Mouse (Mus musculus) forebrain, embryonic 14.5 days (tissue): Measurements from ENCODE around the gene Zim1. TPM values are rescaled to one million over a fixed set of nuclear protein-coding genes. Genes with fewer than 3 reads are reported as not detected.

Experiments
- ATAC-seq: fragments of 200-750 bp; cut with Nextera tagmentation; 2 replicates; pipeline ENCODE4 v1.8.0; 2017; ENCODE audit warnings: mild to moderate bottlenecking, moderate library complexity
- DNase-seq: peaks from one replicate; pipeline ENCODE4 v3.0.0-alpha.2; 2015; ENCODE audit warnings: low spot score
- H3K27ac ChIP-seq: fragments of 300-500 bp; sonication (generic); 2 replicates; pipeline ENCODE4 v1.5.1; 2014; ENCODE audit warnings: low read depth, mild to moderate bottlenecking, control low read depth, low read length, moderate library complexity
- H3K27me3 ChIP-seq: fragments of 300-500 bp; sonication (generic); replicated peaks from 2 replicates; pipeline ENCODE4 v1.6.1; 2014; ENCODE audit warnings: low read length, control low read depth, mixed read lengths; ENCODE audit not compliant: control insufficient read depth, insufficient read depth
- H3K36me3 ChIP-seq: fragments of 300-500 bp; sonication (generic); 2 replicates; pipeline ENCODE4 v1.6.1; 2014; ENCODE audit warnings: low read length, control low read depth; ENCODE audit not compliant: control insufficient read depth, insufficient read depth
- H3K4me1 ChIP-seq: fragments of 300-500 bp; sonication (generic); 2 replicates; pipeline ENCODE4 v1.6.1; 2014; ENCODE audit warnings: antibody characterized with exemption, low read length, control low read depth; ENCODE audit not compliant: control insufficient read depth, insufficient read depth
- H3K4me2 ChIP-seq: fragments of 300-500 bp; sonication (generic); 2 replicates; pipeline ENCODE4 v1.6.1; 2014; ENCODE audit warnings: mild to moderate bottlenecking, control low read depth, low read length
- H3K4me3 ChIP-seq: fragments of 300-500 bp; sonication (generic); 2 replicates; pipeline ENCODE4 v1.5.1; 2014; ENCODE audit warnings: low read depth, low read length, control low read depth
- H3K9ac ChIP-seq: fragments of 300-500 bp; sonication (generic); 2 replicates; pipeline ENCODE4 v1.6.1; 2014; ENCODE audit warnings: mild to moderate bottlenecking, low read length, control low read depth, moderate library complexity
- H3K9me3 ChIP-seq: fragments of 300-500 bp; sonication (generic); replicated peaks from 2 replicates; pipeline ENCODE4 v1.6.1; 2016; ENCODE audit warnings: low read length, control low read depth, mixed read lengths; ENCODE audit not compliant: control insufficient read depth
- WGBS: fragments of 180-500 bp; shearing (Covaris S2); extraction: QIAGEN DNeasy Blood & Tissue Kit; methylation state at CpG from one replicate; pipeline ENCODE4 v1.1.7; 2014; 5-methylcytosine and 5-hydroxymethylcytosine counted together
- polyA plus RNA-seq: library from polyadenylated mRNA; unstranded; fragments of >200 nt; fragmentation: Nextera tagmentation; extraction: Ambion mirVana; gene quantifications from 2 replicates; pipeline ENCODE4 v1.2.1, GENCODE M21; 2014

Zim1 gene
- polyA plus RNA-seq, 1 experiment from 2014 or later: 4.3 TPM

DNA sequence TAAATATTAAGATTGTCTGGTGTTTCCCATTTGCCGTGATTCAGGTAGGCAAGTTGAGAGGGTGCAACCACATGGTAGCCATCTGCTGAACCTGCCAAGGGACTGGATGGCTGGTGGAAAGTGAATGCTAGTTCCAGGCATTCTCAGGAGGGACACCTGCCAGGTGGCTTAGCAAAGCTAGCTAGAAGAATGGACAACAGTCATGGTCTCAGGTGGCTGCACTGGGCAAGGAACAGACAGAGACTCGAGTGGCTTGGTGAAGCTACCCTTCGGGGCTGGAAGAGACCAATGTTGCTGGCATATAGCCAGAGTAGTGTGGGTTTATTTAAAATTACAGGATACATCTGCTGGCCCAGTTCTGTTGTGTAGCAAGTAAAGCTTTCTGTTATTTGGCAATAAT lies 60.4 kb downstream of the Zim1 start:
- no peak for DNase-seq
- no peak overlapping the region for H3K4me2 ChIP-seq
- H3K36me3 ChIP-seq: no peaks in the 10 kb centered on the region
- H3K4me3 ChIP-seq: no peak overlapping the region
- ATAC-seq: no peak
- H3K9me3 ChIP-seq: 0 out of 2 replicates have a peak, but pooled peaks cover 4% of the 10 kb centered on the region
- no peaks in the 10 kb centered on the region for H3K4me1 ChIP-seq
- no peak overlapping the region for H3K9ac ChIP-seq
- WGBS: 83% methylated on average over 3 of the region's 3 CpGs
- no peak overlapping the region for H3K27ac ChIP-seq
- no peaks in the 10 kb centered on the region for H3K27me3 ChIP-seq

Other genes with a start within 250 kb of the Zim1 start
- gene Olfr1336, start 240.3 kb downstream of the Zim1 start, polyA plus RNA-seq: not detected in 2 replicates
- gene Olfr1346, start 229.3 kb downstream of the Zim1 start, polyA plus RNA-seq: not detected in 2 replicates
- not detected in 2 replicates for gene Olfr5, start 209.5 kb downstream of the Zim1 start, polyA plus RNA-seq
- gene Olfr1347, start 196.7 kb downstream of the Zim1 start, polyA plus RNA-seq: not detected in 2 replicates
- gene Olfr1348, start 187.7 kb downstream of the Zim1 start, polyA plus RNA-seq: not detected in 2 replicates
- not detected in 2 replicates for gene Olfr1349, start 173.5 kb downstream of the Zim1 start, polyA plus RNA-seq
- gene Olfr1350, start 131.6 kb downstream of the Zim1 start, polyA plus RNA-seq: not detected in 2 replicates
- 51.1 and 72.9 TPM in 2 replicates for gene Peg3, start 34.0 kb upstream of the Zim1 start, polyA plus RNA-seq
- gene Usp29, start 34.1 kb upstream of the Zim1 start, polyA plus RNA-seq: 15.5 and 21.9 TPM in 2 replicates